Mouse (Mus musculus): Measurements from ENCODE around the gene Cdk19.
"Not testable (repeated sequence)": the region's sequence is repeated elsewhere in the genome, so short reads cannot be mapped to it uniquely, and the experiment has no call there.

Cdk19 gene

DNA sequence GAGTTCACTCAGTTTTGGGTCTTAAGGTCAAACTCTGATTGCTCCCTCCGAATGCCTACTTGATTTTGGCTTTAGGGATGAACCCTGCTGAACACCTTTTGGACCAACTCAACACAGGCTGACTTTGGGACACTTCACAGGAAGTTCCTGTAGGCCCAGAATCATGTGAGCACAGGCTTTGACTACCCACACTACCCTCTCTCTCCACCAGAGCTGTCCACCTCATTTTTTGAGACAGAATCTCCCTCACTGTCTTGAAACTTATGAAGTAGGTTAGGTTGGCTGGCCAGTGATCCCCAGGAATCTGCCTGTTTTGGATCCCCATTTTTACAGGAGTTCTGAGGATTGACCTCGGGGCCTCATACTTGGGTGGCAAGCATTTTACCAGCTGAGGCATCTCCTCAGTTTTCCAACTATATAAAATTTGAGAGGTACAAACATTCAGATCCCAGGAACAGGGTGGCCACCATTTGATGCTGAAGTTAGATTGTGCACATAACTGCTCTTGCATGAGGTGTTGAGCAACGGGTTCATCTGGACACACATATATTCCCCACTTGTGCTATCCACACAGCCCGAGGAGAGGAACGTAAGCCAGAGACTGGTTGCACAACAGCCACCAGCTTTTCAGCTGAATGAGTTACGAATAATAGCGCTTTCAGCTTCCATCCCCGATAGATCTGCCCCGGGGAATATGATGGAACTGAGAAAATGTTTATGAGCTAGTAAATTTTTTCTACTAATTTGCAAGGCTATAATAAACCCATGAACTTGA, 184.9 kb downstream of the Cdk19 start:
- no peak for DNase-seq (ENCODE audit: low read depth)

DNA sequence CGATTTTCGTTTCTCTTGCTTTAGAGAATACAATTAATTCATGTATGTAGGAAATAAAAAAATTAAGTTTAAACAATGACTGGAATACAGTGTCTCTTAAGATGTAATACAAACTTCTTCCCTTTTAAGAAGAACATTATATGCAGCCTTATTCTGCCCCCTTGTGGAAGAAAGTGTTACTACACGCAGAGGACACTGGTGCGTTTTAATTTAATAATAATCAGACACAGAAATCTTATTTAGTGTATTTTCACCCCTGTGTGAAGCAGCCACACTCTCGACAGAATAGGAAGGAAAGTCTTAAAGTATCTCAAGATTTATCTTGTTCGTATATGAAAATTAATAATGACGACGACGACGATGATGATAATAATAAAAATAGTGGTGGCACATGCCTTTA, 185.6 kb downstream of the Cdk19 start:
- DNase-seq (ENCODE audit: low read depth), result peak; percentile 74

DNA sequence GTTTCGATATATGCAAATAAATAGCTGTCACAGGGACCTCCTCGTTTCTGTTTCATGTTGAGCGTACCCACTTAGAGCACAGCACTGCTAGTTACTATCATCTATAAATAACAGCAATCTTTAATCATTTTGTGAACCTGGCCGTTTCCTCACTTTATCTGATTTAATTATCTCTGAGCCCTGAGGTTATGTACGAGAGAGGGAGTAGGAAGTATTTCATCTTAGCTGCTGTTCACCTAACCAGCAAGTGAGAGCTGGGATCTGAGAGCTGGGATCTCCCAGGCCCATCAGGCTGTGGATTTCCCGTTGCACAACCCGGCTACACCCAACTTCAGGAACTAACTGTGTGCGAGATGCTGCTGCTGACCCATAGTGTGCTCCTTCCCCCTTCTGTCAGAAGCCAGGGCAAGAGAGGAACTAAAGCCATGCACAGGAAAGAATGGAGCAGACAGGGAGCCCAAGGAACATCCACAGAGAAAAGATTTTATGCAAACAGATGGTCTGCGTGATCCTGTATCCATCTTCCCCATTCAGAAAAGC, 186.3 kb downstream of the Cdk19 start:
- DNase-seq (ENCODE audit: low read depth), result no peak

DNA sequence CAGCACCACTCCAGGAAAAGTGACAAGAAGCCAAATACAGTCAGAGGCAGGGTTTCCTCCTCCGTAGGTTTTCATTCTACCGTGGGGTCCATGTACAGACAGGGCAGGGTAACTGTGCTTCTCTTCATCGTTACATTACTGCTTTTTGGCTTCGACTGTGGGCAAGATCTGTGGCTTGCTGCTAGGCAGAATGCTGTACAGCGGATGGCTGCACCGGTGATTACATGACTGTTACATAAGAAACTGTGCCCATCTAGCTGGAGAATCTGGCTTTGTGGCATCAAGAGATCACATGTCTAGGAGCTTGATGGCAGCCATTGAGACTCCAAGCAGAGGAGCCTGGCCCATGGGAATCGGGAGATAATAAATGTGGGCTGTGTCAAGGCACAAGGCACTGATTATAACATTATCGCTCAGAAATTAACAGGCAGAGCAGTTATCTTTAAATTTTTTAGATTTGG, 187.0 kb downstream of the Cdk19 start:
- DNase-seq (ENCODE audit: low read depth), result no peak

DNA sequence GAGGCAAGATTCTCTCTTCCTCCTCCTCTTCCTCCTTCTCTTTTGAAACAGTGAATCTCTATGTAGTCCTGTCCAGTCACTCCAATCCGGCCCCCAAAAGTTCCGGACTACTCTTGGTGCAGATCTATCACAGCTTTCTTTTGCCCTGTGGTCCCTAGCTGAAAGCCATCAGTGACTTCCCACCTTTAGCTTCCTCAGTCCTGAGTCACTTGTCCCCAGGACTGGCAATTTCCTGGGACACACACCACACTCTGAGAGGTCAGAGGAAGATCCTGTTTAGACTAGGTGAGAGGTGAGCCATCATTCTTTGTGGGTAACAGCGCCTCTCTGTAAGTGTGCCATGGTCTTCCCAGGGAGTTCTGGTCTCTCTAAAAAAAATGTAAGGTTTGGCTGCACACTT, 187.6 kb downstream of the Cdk19 start:
- DNase-seq (ENCODE audit: low read depth), result no peak

DNA sequence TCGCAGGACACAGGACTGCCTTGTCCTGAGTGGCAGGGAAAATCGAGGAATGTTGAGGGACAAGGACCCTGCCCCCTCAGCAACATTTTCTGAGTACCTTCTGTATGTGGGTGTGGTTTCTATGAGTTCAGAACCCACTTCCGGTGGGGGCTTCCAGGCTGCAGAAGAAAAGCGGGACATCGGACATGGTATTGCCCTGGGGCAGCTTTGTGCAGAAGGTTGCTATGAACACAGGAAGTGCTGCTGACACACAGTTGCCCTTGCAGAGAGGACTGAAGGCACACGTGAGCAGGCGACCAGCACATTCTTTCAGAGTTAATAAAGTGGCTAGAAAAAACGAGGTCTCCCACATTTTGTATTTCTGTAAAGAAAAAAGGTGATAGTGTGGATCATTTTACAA, 188.2 kb downstream of the Cdk19 start:
- no peak for DNase-seq (ENCODE audit: low read depth)

DNA sequence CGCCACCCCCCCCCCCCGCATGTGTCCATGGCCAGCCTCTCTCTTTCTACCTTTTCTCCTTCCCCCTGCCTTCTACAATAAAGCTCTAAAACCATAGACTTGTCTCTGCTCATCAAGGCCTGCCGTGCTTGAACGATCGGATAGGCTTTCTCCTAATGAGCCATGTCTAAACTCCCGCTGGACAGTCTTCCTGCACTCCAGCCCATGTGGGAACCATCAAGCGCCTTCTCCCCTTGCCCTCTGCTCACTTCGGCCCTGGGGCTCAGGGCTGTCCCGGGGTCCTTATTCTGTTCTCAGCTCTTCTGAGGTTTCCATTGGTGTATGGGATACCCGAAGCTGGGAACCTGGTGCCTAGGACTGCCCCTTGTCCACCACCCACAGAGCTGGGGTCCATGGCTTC, 189.3 kb downstream of the Cdk19 start:
- DNase-seq (ENCODE audit: low read depth), result no peak

DNA sequence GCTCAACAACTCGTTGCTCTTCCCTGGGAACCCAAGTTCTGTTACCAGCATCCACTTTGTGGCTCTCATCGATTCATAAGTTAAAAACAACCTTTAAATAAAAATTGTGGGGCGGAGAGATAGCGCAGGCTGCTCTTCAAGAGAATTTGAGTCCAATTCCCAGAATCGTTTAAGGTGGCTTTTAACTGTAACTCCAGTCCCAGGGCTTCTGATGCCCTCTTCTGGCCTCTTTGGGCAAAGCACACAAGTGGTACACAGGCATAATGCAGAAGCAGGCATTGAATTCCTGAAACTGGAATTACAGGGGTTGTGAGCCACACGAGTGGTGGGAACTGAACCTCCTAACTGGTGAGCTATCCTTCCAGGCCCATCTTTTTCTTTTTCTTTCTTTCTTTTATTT, 190.3 kb downstream of the Cdk19 start:
- DNase-seq (ENCODE audit: low read depth), result peak; percentile 76

DNA sequence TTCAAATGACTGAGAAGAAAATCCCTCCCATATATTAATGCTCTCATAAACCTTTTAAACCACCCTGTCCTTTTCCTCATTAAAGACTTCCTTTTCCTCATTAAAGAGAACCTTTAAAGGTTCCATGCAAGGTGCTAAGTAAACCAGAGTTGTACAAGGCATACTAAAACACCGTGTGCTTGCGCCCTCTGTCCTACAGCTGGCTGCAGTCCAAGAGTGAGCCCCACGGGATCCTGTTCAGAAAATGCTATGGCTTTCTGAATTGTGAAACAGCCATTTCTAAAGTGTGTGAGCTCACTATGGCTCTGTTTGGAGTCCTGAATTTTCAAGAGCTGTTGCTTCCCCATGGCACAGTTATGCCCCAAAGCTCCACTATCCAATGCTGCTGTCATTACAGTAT, 191.3 kb downstream of the Cdk19 start:
- DNase-seq (ENCODE audit: low read depth), result no peak

DNA sequence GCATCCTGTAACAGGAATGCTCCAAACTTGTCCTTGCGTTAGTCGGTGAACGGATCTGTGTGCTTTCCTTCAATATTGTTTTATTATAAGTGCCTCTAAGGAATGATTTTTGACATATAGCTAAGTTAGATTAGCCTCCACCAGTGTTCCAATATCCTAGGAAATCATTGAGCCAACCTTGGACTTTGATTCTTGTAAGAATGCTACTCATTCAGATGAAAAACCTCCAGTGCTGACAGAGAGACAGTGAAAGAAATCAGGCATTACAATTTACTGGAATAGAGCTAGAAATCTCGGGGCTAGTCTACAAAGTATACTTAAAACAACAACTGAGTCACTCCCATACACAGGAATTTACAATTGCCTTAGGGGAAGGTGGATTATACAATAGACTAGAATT, 193.2 kb downstream of the Cdk19 start:
- not testable (repeated sequence) for DNase-seq (ENCODE audit: low read depth)

All from c-Kit-positive CD71-positive TER-119-negative erythroid progenitor cells, embryonic 14.5 days (primary cell).